Mouse (Mus musculus) bone marrow macrophage, adult 2 months (primary cell): ENCODE results near the gene Stat2.

Experiments
- CTCF ChIP-seq: IDR thresholded peaks from 2 replicates; pipeline ENCODE4 v1.5.1; 2012; ENCODE audit warnings: low read depth, mild to moderate bottlenecking, low read length, moderate library complexity
- POLR2A ChIP-seq: IDR thresholded peaks from 2 replicates; pipeline ENCODE4 v1.6.1; 2012; ENCODE audit warnings: mild to moderate bottlenecking, low read depth, low read length, borderline replicate concordance

GRCm38 (mm10) chr10:128263393-128264310 lies 6.7 kb upstream of the Stat2 start:
- TF ChIP-seq CTCF (no peak), POLR2A (no peak)
